ENCODE assay signal across 18 mouse cellular contexts in the genomic region with DNA sequence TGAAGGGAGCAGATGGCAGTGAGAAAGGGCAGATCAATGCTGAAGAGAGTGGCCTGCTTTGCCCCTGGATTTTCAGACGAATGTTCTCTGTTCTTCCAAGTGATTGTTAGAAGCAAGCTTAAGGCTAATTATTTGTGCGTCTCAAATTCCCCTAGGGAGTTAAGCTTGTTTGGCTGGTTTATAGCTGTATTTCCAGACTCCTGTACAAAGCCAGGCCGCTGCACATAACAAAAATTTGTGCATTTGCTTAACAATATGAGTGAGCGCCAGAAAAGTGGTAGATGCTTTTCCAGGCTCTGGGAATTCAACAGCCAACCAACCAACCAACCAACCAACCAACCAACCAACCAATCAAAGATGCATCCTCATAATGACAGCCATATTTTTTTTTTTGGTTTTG.
DNase-seq lines count a peak whose midpoint lies in the region; ATAC-seq and TF ChIP-seq lines count a peak whose summit lies in the region.
"Had no signal": no experiment of that assay in that cellular context is flagged by ENCODE, and none has a peak within 500 bp of the region (broad histone marks: within the 10 kb centered on the region; RNA-seq: fewer than 3 reads in every experiment).

No protein-coding gene starts in this region.

- TF ChIP-seq CTCF in kidney, postnatal 0 days (IDR thresholded peaks at IDR 0.05; ENCODE audit: low read depth) = no peak
- no peak for TF ChIP-seq CTCF in brain, embryonic 14.5 days (IDR thresholded peaks at IDR 0.05; ENCODE audit: borderline replicate concordance, extremely low read depth, insufficient read depth, insufficient read length)

- peak; percentile 50 for DNase-seq in kidney, postnatal 0 days (ENCODE audit: low spot score)
- DNase-seq in kidney, postnatal 25 days = no peak
- DNase-seq in midbrain, embryonic 14.5 days = peak; percentile 26
- DNase-seq in brain, embryonic 14.5 days (ENCODE audit: low read depth) = peak; percentile 44
- no peak for DNase-seq in adrenal gland, adult 2 months
- DNase-seq: adrenal gland, adult 8-10 months; adrenal gland, postnatal 14 days; adrenal gland, postnatal 36 days; cerebellum, adult 11-12 months; cerebellum, adult 2 months; cerebellum, adult 9-10 months; cerebellum, postnatal 10 days; cerebellum, postnatal 25 days; forebrain, postnatal 0 days had no signal

- H3K36me3 ChIP-seq in kidney, postnatal 0 days (ENCODE audit: insufficient read depth, low read length) = no peaks in the 10 kb centered on the region
- no peaks in the 10 kb centered on the region for H3K36me3 ChIP-seq in midbrain, embryonic 14.5 days (ENCODE audit: control insufficient read depth, insufficient read depth, low read length)
- no peaks in the 10 kb centered on the region for H3K36me3 ChIP-seq in midbrain, embryonic 13.5 days
- H3K36me3 ChIP-seq: embryonic facial prominence, embryonic 13.5 days; forebrain, embryonic 15.5 days had no signal

- no peaks in the 10 kb centered on the region for H3K4me1 ChIP-seq in kidney, postnatal 0 days (replicated peaks; ENCODE audit: insufficient read depth, low read length)
- H3K4me1 ChIP-seq in midbrain, embryonic 14.5 days (ENCODE audit: control insufficient read depth, insufficient read depth, low read length) = no peaks in the 10 kb centered on the region
- H3K4me1 ChIP-seq in midbrain, embryonic 13.5 days (replicated peaks) = peaks cover 12% of the 10 kb centered on the region
- H3K4me1 ChIP-seq: forebrain, embryonic 13.5 days; forebrain, embryonic 15.5 days had no signal

- 36% methylated on average over 4 of the region's 4 CpGs for WGBS in kidney, postnatal 0 days
- WGBS in midbrain, embryonic 14.5 days = 48% methylated on average over 4 of the region's 4 CpGs
- whole genome bisulfite sequencing in midbrain, embryonic 13.5 days = 49% methylated on average over 4 of the region's 4 CpGs

- no peaks in the 10 kb centered on the region for H3K9me3 ChIP-seq in kidney, postnatal 0 days (replicated peaks; ENCODE audit: low read length)
- no peaks in the 10 kb centered on the region for H3K9me3 ChIP-seq in midbrain, embryonic 14.5 days (ENCODE audit: control insufficient read depth, low read length)
- H3K9me3 ChIP-seq in midbrain, embryonic 13.5 days = no peaks in the 10 kb centered on the region
- H3K9me3 ChIP-seq: embryonic facial prominence, embryonic 13.5 days; forebrain, embryonic 13.5 days; forebrain, embryonic 15.5 days had no signal

- no peak for ATAC-seq in kidney, postnatal 0 days (replicated peaks; ENCODE audit: low FRiP score, low read depth)
- no peak for ATAC-seq in midbrain, embryonic 14.5 days (ENCODE audit: low FRiP score, low TSS enrichment)
- no peak for ATAC-seq in midbrain, embryonic 13.5 days
- ATAC-seq: forebrain, embryonic 13.5 days; forebrain, embryonic 15.5 days; forebrain, postnatal 0 days had no signal

- no peak overlapping the region for H3K4me3 ChIP-seq in kidney, postnatal 0 days (replicated peaks; ENCODE audit: low read depth, low read length)
- no peak overlapping the region for H3K4me3 ChIP-seq in midbrain, embryonic 14.5 days (replicated peaks; ENCODE audit: low read depth, low read length)
- no peak overlapping the region for H3K4me3 ChIP-seq in midbrain, embryonic 13.5 days (replicated peaks)
- H3K4me3 ChIP-seq: embryonic facial prominence, embryonic 13.5 days; forebrain, embryonic 13.5 days; forebrain, embryonic 15.5 days had no signal

- no peak overlapping the region for H3K9ac ChIP-seq in kidney, postnatal 0 days (ENCODE audit: low read depth, low read length)
- no peak overlapping the region for H3K9ac ChIP-seq in midbrain, embryonic 14.5 days (replicated peaks; ENCODE audit: low read length)
- no peak overlapping the region for H3K9ac ChIP-seq in midbrain, embryonic 13.5 days (replicated peaks)
- H3K9ac ChIP-seq: embryonic facial prominence, embryonic 13.5 days; forebrain, embryonic 13.5 days; forebrain, embryonic 15.5 days; forebrain, postnatal 0 days had no signal

- no peak overlapping the region for H3K27ac ChIP-seq in kidney, postnatal 0 days
- H3K27ac ChIP-seq in midbrain, embryonic 14.5 days (replicated peaks; ENCODE audit: low read depth, low read length) = no peak overlapping the region
- no peak overlapping the region for H3K27ac ChIP-seq in midbrain, embryonic 13.5 days
- H3K27ac ChIP-seq: embryonic facial prominence, embryonic 13.5 days; forebrain, embryonic 13.5 days; forebrain, embryonic 15.5 days had no signal

- no peak overlapping the region for H3K4me2 ChIP-seq in kidney, postnatal 0 days (ENCODE audit: low read length)
- no peak overlapping the region for H3K4me2 ChIP-seq in midbrain, embryonic 14.5 days (ENCODE audit: low read length)
- no peak overlapping the region for H3K4me2 ChIP-seq in midbrain, embryonic 13.5 days (replicated peaks)
- H3K4me2 ChIP-seq: embryonic facial prominence, embryonic 13.5 days; forebrain, embryonic 13.5 days; forebrain, embryonic 15.5 days had no signal

- no peaks in the 10 kb centered on the region for H3K27me3 ChIP-seq in kidney, postnatal 0 days (ENCODE audit: insufficient read depth, low read length)
- no peaks in the 10 kb centered on the region for H3K27me3 ChIP-seq in midbrain, embryonic 14.5 days (ENCODE audit: control insufficient read depth, insufficient read depth, low read length)
- H3K27me3 ChIP-seq in midbrain, embryonic 13.5 days = no peaks in the 10 kb centered on the region
- H3K27me3 ChIP-seq: forebrain, embryonic 15.5 days had no signal

- TF ChIP-seq POLR2A in brain, embryonic 14.5 days (IDR thresholded peaks at IDR 0.05; ENCODE audit: borderline replicate concordance, extremely low read depth, insufficient read depth, insufficient read length, poor library complexity, severe bottlenecking) = no peak

Comparison
In these comparisons a context has a peak if more than half of its experiments do, and no peak if none do; other contexts are left out.
1. DNase-seq: peak in kidney, postnatal 0 days (single experiment), midbrain, embryonic 14.5 days (single experiment) and brain, embryonic 14.5 days (single experiment); none in kidney, postnatal 25 days (0 of 2) and adrenal gland, adult 2 months (single experiment).